Mouse (Mus musculus) neural tube, embryonic 14.5 days (tissue): ENCODE data around the gene Tmem94. TPM values are rescaled to one million over a fixed set of nuclear protein-coding genes. Genes with fewer than 3 reads are reported as not detected.

Experiments used
- ATAC-seq: fragments of 200-750 bp; cut with Nextera tagmentation; 2 replicates; pipeline ENCODE4 v1.8.0; 2017; ENCODE audit warnings: low read depth, mild to moderate bottlenecking, moderate TSS enrichment, moderate library complexity
- H3K27ac ChIP-seq: fragments of 300-500 bp; sonication (generic); 2 replicates; pipeline ENCODE4 v1.5.1; 2014; ENCODE audit warnings: low read depth, mild to moderate bottlenecking, control low read depth, low read length, moderate library complexity, mixed read lengths
- H3K27me3 ChIP-seq: fragments of 300-500 bp; sonication (generic); 2 replicates; pipeline ENCODE4 v1.6.1; 2014; ENCODE audit warnings: low read length; ENCODE audit not compliant: control insufficient read depth, insufficient read depth
- H3K36me3 ChIP-seq: fragments of 300-500 bp; sonication (generic); 2 replicates; pipeline ENCODE4 v1.6.1; 2014; ENCODE audit warnings: low read length, mixed read lengths; ENCODE audit not compliant: control insufficient read depth, insufficient read depth
- H3K4me1 ChIP-seq: fragments of 300-500 bp; sonication (generic); 2 replicates; pipeline ENCODE4 v1.6.1; 2014; ENCODE audit warnings: low read length; ENCODE audit not compliant: control insufficient read depth, insufficient read depth
- H3K4me2 ChIP-seq: fragments of 300-500 bp; sonication (generic); 2 replicates; pipeline ENCODE4 v1.6.1; 2014; ENCODE audit warnings: mild to moderate bottlenecking, low read depth, low read length, control low read depth
- H3K4me3 ChIP-seq: fragments of 300-500 bp; sonication (generic); 2 replicates; pipeline ENCODE4 v1.5.1; 2014; ENCODE audit warnings: low read depth, low read length, control low read depth, mixed read lengths
- H3K9ac ChIP-seq: fragments of 300-500 bp; sonication (generic); replicated peaks from 2 replicates; pipeline ENCODE4 v1.6.1; 2014; ENCODE audit warnings: low read depth, mild to moderate bottlenecking, control low read depth, low read length, mixed read lengths
- H3K9me3 ChIP-seq: fragments of 300-500 bp; sonication (generic); 2 replicates; pipeline ENCODE4 v1.6.1; 2016; ENCODE audit warnings: low read length; ENCODE audit not compliant: control insufficient read depth
- WGBS: fragments of 180-500 bp; shearing (Covaris S2); extraction: QIAGEN DNeasy Blood & Tissue Kit; methylation state at CpG from one replicate; pipeline ENCODE4 v1.1.7; 2014; 5-methylcytosine and 5-hydroxymethylcytosine counted together
- polyA plus RNA-seq: library from polyadenylated mRNA; unstranded; fragments of >200 nt; fragmentation: Nextera tagmentation; extraction: Ambion mirVana; gene quantifications from 2 replicates; pipeline ENCODE4 v1.2.1, GENCODE M21; 2014

The Tmem94 gene
- polyA plus RNA-seq, 1 experiment from 2014 or later: 17.0 TPM

GRCm38 (mm10) chr11:115838895-115839311 is 73.7 kb downstream of the Tmem94 start:
- Histone ChIP-seq H3K4me1 (no peaks in the 10 kb centered on the region), H3K27ac (no peak overlapping the region), H3K4me3 (no peak overlapping the region), H3K36me3 (no peaks in the 10 kb centered on the region), H3K4me2 (no peak overlapping the region), H3K9ac (no peak overlapping the region), H3K27me3 (no peaks in the 10 kb centered on the region), H3K9me3 (no peaks in the 10 kb centered on the region)
- ATAC-seq: no peak
- 59% methylated on average over 3 of the region's 4 CpGs for WGBS

- no peak for ATAC-seq
- Histone ChIP-seq H3K27ac (no peak overlapping the region), H3K9ac (no peak overlapping the region), H3K9me3 (no peaks in the 10 kb centered on the region), H3K27me3 (no peaks in the 10 kb centered on the region), H3K36me3 (no peaks in the 10 kb centered on the region), H3K4me3 (no peak overlapping the region), H3K4me1 (no peaks in the 10 kb centered on the region), H3K4me2 (no peak overlapping the region)
- WGBS: 69% methylated on average over 3 of the region's 3 CpGs
Observed at GRCm38 (mm10) chr11:115839732-115840131, 74.5 kb downstream of the Tmem94 start.

- no peak overlapping the region for H3K9ac ChIP-seq
- no peak overlapping the region for H3K4me3 ChIP-seq
- 87% methylated on average over 6 of the region's 6 CpGs for WGBS
- no peaks in the 10 kb centered on the region for H3K27me3 ChIP-seq
- no peaks in the 10 kb centered on the region for H3K36me3 ChIP-seq
- no peak overlapping the region for H3K4me2 ChIP-seq
- no peaks in the 10 kb centered on the region for H3K4me1 ChIP-seq
- no peak for ATAC-seq
- H3K27ac ChIP-seq: no peak overlapping the region
- no peaks in the 10 kb centered on the region for H3K9me3 ChIP-seq
Observed at GRCm38 (mm10) chr11:115841044-115841443, 75.8 kb downstream of the Tmem94 start.

GRCm38 (mm10) chr11:115841961-115842550 is 76.8 kb downstream of the Tmem94 start:
- Histone ChIP-seq H3K36me3 (no peaks in the 10 kb centered on the region), H3K27me3 (no peaks in the 10 kb centered on the region), H3K4me1 (no peaks in the 10 kb centered on the region), H3K27ac (no peak overlapping the region), H3K9ac (no peak overlapping the region), H3K4me3 (no peak overlapping the region), H3K9me3 (no peaks in the 10 kb centered on the region), H3K4me2 (no peak overlapping the region)
- WGBS: 43% methylated on average over 6 of the region's 6 CpGs
- ATAC-seq: no peak

GRCm38 (mm10) chr11:115843141-115843890 is 78.1 kb downstream of the Tmem94 start:
- no peak overlapping the region for H3K9ac ChIP-seq
- H3K27ac ChIP-seq: no peak overlapping the region
- no peak overlapping the region for H3K4me2 ChIP-seq
- H3K9me3 ChIP-seq: no peaks in the 10 kb centered on the region
- whole genome bisulfite sequencing: 79% methylated on average over 13 of the region's 14 CpGs
- H3K4me1 ChIP-seq: no peaks in the 10 kb centered on the region
- no peaks in the 10 kb centered on the region for H3K36me3 ChIP-seq
- no peak overlapping the region for H3K4me3 ChIP-seq
- no peaks in the 10 kb centered on the region for H3K27me3 ChIP-seq
- no peak for ATAC-seq

- no peak overlapping the region for H3K4me2 ChIP-seq
- H3K4me3 ChIP-seq: no peak overlapping the region
- no peaks in the 10 kb centered on the region for H3K27me3 ChIP-seq
- 87% methylated on average over 5 of the region's 5 CpGs for WGBS
- no peaks in the 10 kb centered on the region for H3K9me3 ChIP-seq
- H3K4me1 ChIP-seq: no peaks in the 10 kb centered on the region
- H3K36me3 ChIP-seq: no peaks in the 10 kb centered on the region
- H3K9ac ChIP-seq: no peak overlapping the region
- no peak for ATAC-seq
- no peak overlapping the region for H3K27ac ChIP-seq
Observed at GRCm38 (mm10) chr11:115843891-115844239, 78.6 kb downstream of the Tmem94 start.

- WGBS: 82% methylated on average over 8 of the region's 8 CpGs
Observed at GRCm38 (mm10) chr11:115844240-115844639, 79.0 kb downstream of the Tmem94 start.

GRCm38 (mm10) chr11:115845819-115846218 is 80.6 kb downstream of the Tmem94 start:
- no peak for ATAC-seq
- Histone ChIP-seq H3K9ac (no peak overlapping the region), H3K27ac (no peak overlapping the region), H3K4me1 (no peaks in the 10 kb centered on the region), H3K36me3 (no peaks in the 10 kb centered on the region), H3K4me3 (no peak overlapping the region), H3K27me3 (no peaks in the 10 kb centered on the region), H3K9me3 (no peaks in the 10 kb centered on the region), H3K4me2 (no peak overlapping the region)
- 94% methylated on average over 2 of the region's 2 CpGs for WGBS

More at GRCm38 (mm10) chr11:115844240-115844639, 79.0 kb downstream of the Tmem94 start:
- Histone ChIP-seq H3K9ac (no peak overlapping the region), H3K9me3 (no peaks in the 10 kb centered on the region), H3K27ac (no peak overlapping the region), H3K27me3 (no peaks in the 10 kb centered on the region), H3K4me1 (no peaks in the 10 kb centered on the region), H3K4me3 (no peak overlapping the region), H3K36me3 (no peaks in the 10 kb centered on the region), H3K4me2 (no peak overlapping the region)
- no peak for ATAC-seq
